Mouse (Mus musculus): Measurements from ENCODE around the gene Wt1. TPM values are rescaled to one million over a fixed set of nuclear protein-coding genes. Genes with fewer than 3 reads are reported as not detected.

Wt1 gene
- total RNA-seq, 2 experiments from 2014 or later: 0.18 TPM; not detected in 1

- intact Hi-C loops (cut with DNase I): no loop called here
- DNase-seq (ENCODE audit: extremely low spot score in 1 of 2, low spot score in 2 of 2): no peak
Observed at GRCm38 (mm10) chr2:105160949-105161348, 34.6 kb downstream of the Wt1 start.

GRCm38 (mm10) chr2:105162763-105163162 is 36.4 kb downstream of the Wt1 start:
- no peak for DNase-seq (ENCODE audit: extremely low spot score in 1 of 2, low spot score in 2 of 2)
- intact Hi-C loops (cut with DNase I): no loop called here

GRCm38 (mm10) chr2:105168137-105168536 is 41.8 kb downstream of the Wt1 start:
- intact Hi-C loops (cut with DNase I): no loop called here
- no peak for DNase-seq (ENCODE audit: extremely low spot score in 1 of 2, low spot score in 2 of 2)

- no peak for DNase-seq (ENCODE audit: extremely low spot score in 1 of 2, low spot score in 2 of 2)
- intact Hi-C loops (cut with DNase I): no loop called here
Observed at GRCm38 (mm10) chr2:105174254-105174653, 47.9 kb downstream of the Wt1 start.

GRCm38 (mm10) chr2:105178871-105179270 is 52.5 kb downstream of the Wt1 start:
- DNase-seq (ENCODE audit: extremely low spot score in 1 of 2, low spot score in 2 of 2): no peak
- intact Hi-C loops (cut with DNase I): no loop called here

GRCm38 (mm10) chr2:105182501-105182900 is 56.2 kb downstream of the Wt1 start:
- DNase-seq (ENCODE audit: extremely low spot score in 1 of 2, low spot score in 2 of 2): no peak
- intact Hi-C loops (cut with DNase I): no loop called here

- no peak for DNase-seq (ENCODE audit: extremely low spot score in 1 of 2, low spot score in 2 of 2)
- intact Hi-C loops (cut with DNase I): no loop called here
Observed at GRCm38 (mm10) chr2:105185140-105185539, 58.8 kb downstream of the Wt1 start.

- DNase-seq (ENCODE audit: extremely low spot score in 1 of 2, low spot score in 2 of 2): no peak
- intact Hi-C loops (cut with DNase I): no loop called here
Observed at GRCm38 (mm10) chr2:105185768-105186529, 59.6 kb downstream of the Wt1 start.

- intact Hi-C loops (cut with DNase I): no loop called here
- DNase-seq (ENCODE audit: extremely low spot score in 1 of 2, low spot score in 2 of 2): no peak
Observed at GRCm38 (mm10) chr2:105186591-105186990, 60.3 kb downstream of the Wt1 start.

GRCm38 (mm10) chr2:105188182-105188581 is 61.9 kb downstream of the Wt1 start:
- no peak for DNase-seq (ENCODE audit: extremely low spot score in 1 of 2, low spot score in 2 of 2)
- intact Hi-C loops (cut with DNase I): no loop called here

GRCm38 (mm10) chr2:105189352-105189751 is 63.0 kb downstream of the Wt1 start:
- DNase-seq (ENCODE audit: extremely low spot score in 1 of 2, low spot score in 2 of 2): no peak
- intact Hi-C loops (cut with DNase I): no loop called here

GRCm38 (mm10) chr2:105200152-105200551 is 73.8 kb downstream of the Wt1 start:
- no peak for DNase-seq (ENCODE audit: extremely low spot score in 1 of 2, low spot score in 2 of 2)
- intact Hi-C loops (cut with DNase I): no loop called here

GRCm38 (mm10) chr2:105206563-105207174 is 80.3 kb downstream of the Wt1 start:
- intact Hi-C loops (cut with DNase I): no loop called here
- DNase-seq (ENCODE audit: extremely low spot score in 1 of 2, low spot score in 2 of 2): no peak

- no peak for DNase-seq (ENCODE audit: extremely low spot score in 1 of 2, low spot score in 2 of 2)
- intact Hi-C loops (cut with DNase I): no loop called here
Observed at GRCm38 (mm10) chr2:105212839-105213238, 86.5 kb downstream of the Wt1 start.

GRCm38 (mm10) chr2:105215914-105216313 is 89.6 kb downstream of the Wt1 start:
- intact Hi-C loops (cut with DNase I): no loop called here
- no peak for DNase-seq (ENCODE audit: extremely low spot score in 1 of 2, low spot score in 2 of 2)

GRCm38 (mm10) chr2:105219229-105219628 is 92.9 kb downstream of the Wt1 start:
- intact Hi-C loops (cut with DNase I): no loop called here
- no peak for DNase-seq (ENCODE audit: extremely low spot score in 1 of 2, low spot score in 2 of 2)

- no peak for DNase-seq (ENCODE audit: extremely low spot score in 1 of 2, low spot score in 2 of 2)
- intact Hi-C loops (cut with DNase I): no loop called here
Observed at GRCm38 (mm10) chr2:105219664-105220063, 93.3 kb downstream of the Wt1 start.

- DNase-seq (ENCODE audit: extremely low spot score in 1 of 2, low spot score in 2 of 2): no peak
- intact Hi-C loops (cut with DNase I): no loop called here
Observed at GRCm38 (mm10) chr2:105220738-105221303, 94.5 kb downstream of the Wt1 start.
